Mouse (Mus musculus) limb, embryonic 14.5 days (tissue): ENCODE results near the gene Ccdc158. TPM values are rescaled to one million over a fixed set of nuclear protein-coding genes. Genes with fewer than 3 reads are reported as not detected.

ENCODE experiments used
- ATAC-seq: fragments of 200-750 bp; cut with Nextera tagmentation; 2 replicates; pipeline ENCODE4 v1.8.0; 2017; ENCODE audit warnings: low read depth, moderate number of reproducible peaks, moderate TSS enrichment; ENCODE audit not compliant: low FRiP score
- DNase-seq: peaks from one replicate; pipeline ENCODE4 v3.0.0-alpha.2; 2015; ENCODE audit warnings: low spot score
- H3K27ac ChIP-seq: fragments of 300-500 bp; sonication (generic); replicated peaks from 2 replicates; pipeline ENCODE4 v1.5.1; 2014; ENCODE audit warnings: low read depth, mild to moderate bottlenecking, low read length, moderate library complexity, mixed read lengths
- H3K27me3 ChIP-seq: fragments of 300-500 bp; sonication (generic); 2 replicates; pipeline ENCODE4 v1.6.1; 2014; ENCODE audit warnings: low read length, mixed read lengths; ENCODE audit not compliant: control insufficient read depth, insufficient read depth
- H3K36me3 ChIP-seq: fragments of 300-500 bp; sonication (generic); 2 replicates; pipeline ENCODE4 v1.6.1; 2014; ENCODE audit warnings: mild to moderate bottlenecking, low read length, moderate library complexity, mixed read lengths; ENCODE audit not compliant: control insufficient read depth, insufficient read depth
- H3K4me1 ChIP-seq: fragments of 300-500 bp; sonication (generic); 2 replicates; pipeline ENCODE4 v1.6.1; 2014; ENCODE audit warnings: antibody characterized with exemption, low read length, mixed read lengths; ENCODE audit not compliant: control insufficient read depth, insufficient read depth
- H3K4me2 ChIP-seq: fragments of 300-500 bp; sonication (generic); replicated peaks from 2 replicates; pipeline ENCODE4 v1.6.1; 2014; ENCODE audit warnings: low read depth, mild to moderate bottlenecking, low read length, moderate library complexity; ENCODE audit not compliant: severe bottlenecking
- H3K4me3 ChIP-seq: fragments of 300-500 bp; sonication (generic); replicated peaks from 2 replicates; pipeline ENCODE4 v1.5.1; 2014; ENCODE audit warnings: low read length
- H3K9ac ChIP-seq: fragments of 300-500 bp; sonication (generic); 2 replicates; pipeline ENCODE4 v1.6.1; 2014; ENCODE audit warnings: mild to moderate bottlenecking, low read depth, low read length, moderate library complexity; ENCODE audit not compliant: severe bottlenecking
- H3K9me3 ChIP-seq: fragments of 300-500 bp; sonication (generic); 2 replicates; pipeline ENCODE4 v1.6.1; 2016; ENCODE audit warnings: low read length; ENCODE audit not compliant: control insufficient read depth
- POLR2A ChIP-seq: fragments of 200-500 bp; IDR thresholded peaks from 2 replicates; pipeline ENCODE4 v1.8.0; 2012; ENCODE audit warnings: inconsistent platforms, mild to moderate bottlenecking, moderate library complexity, borderline replicate concordance; ENCODE audit not compliant: insufficient read depth, insufficient read length; ENCODE audit errors: extremely low read depth
- WGBS: fragments of 180-500 bp; shearing (Covaris S2); extraction: QIAGEN DNeasy Blood & Tissue Kit; methylation state at CpG from one replicate; pipeline ENCODE4 v1.1.7; 2014; 5-methylcytosine and 5-hydroxymethylcytosine counted together
- polyA plus RNA-seq, 2 experiments: library from polyadenylated mRNA; depleted of rRNA in 1 of 2; stranded (reverse) in 1 of 2; unstranded in 1 of 2; fragments of >200 nt; fragmentation: Nextera tagmentation in 1 of 2; extraction: Ambion mirVana in 1 of 2; gene quantifications; 2 replicates each; pipeline versions ENCODE4 v1.2.1 to v1.2.3; 2012 to 2014

The Ccdc158 gene
- polyA plus RNA-seq, 2 experiments = 1.5 to 2.0 TPM

DNA sequence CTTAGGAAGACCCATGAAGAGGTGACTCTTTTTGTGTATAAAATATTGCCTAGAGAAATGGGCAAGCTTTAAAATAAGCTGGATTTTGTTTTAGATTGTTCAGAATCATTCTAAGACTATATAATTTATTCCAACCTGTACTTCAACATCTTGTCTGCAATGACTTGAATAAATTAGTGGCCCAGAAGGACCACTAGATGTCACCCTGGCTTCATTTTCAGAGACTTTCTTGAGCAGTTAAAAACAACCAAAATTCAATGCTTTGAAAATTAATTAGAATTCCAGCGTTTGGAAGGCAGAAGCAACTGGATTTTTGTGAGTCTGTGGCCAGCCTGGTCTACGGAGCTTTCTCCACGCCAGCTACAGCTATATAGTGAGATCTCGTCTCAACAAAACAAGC, 4.4 kb upstream of the Ccdc158 start:
- no peaks in the 10 kb centered on the region for H3K27me3 ChIP-seq
- ATAC-seq (no peak), DNase-seq (peak; percentile 74)
- no peak overlapping the region for H3K4me2 ChIP-seq
- H3K4me3 ChIP-seq = no peak overlapping the region
- no peaks in the 10 kb centered on the region for H3K36me3 ChIP-seq
- TF ChIP-seq POLR2A = no peak
- 19% methylated on average over 4 of the region's 4 CpGs for WGBS
- no peaks in the 10 kb centered on the region for H3K9me3 ChIP-seq
- no peak overlapping the region for H3K9ac ChIP-seq
- H3K4me1 ChIP-seq = 0 out of 2 replicates have a peak, but pooled peaks cover 4% of the 10 kb centered on the region
- no peak overlapping the region for H3K27ac ChIP-seq

DNA sequence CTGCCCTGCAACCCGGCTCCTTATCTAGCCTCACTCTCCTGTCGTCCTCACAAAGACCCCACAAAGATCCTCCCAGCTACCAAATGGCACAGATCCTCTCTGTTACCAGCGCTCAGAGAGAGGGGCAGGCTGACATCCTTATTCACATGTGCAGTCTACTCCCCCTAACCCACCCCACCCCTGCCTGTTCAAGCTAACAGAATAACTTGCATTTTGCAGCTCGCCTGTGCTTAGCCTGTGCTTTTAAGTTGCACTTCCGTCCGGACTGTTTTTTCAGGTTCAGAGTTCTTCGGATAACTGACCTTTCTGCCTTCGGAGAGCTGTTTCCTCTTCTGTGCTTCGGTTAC, 476 bp upstream of the Ccdc158 start:
- WGBS = 0% methylated on average over 9 of the region's 9 CpGs
- ATAC-seq = no peak; the same call in 1 of the 2 replicates
- no peak for TF ChIP-seq POLR2A
- Histone ChIP-seq H3K4me3 (peak overlapping the region; percentile 42), H3K27ac (no peak overlapping the region), H3K36me3 (no peaks in the 10 kb centered on the region), H3K4me2 (peak overlapping the region; percentile 82), H3K9me3 (no peaks in the 10 kb centered on the region), H3K27me3 (no peaks in the 10 kb centered on the region), H3K4me1 (0 out of 2 replicates have a peak, but pooled peaks cover 4% of the 10 kb centered on the region), H3K9ac (peak overlapping the region; percentile 25; the same call in 1 of the 2 replicates)
- DNase-seq = no peak

DNA sequence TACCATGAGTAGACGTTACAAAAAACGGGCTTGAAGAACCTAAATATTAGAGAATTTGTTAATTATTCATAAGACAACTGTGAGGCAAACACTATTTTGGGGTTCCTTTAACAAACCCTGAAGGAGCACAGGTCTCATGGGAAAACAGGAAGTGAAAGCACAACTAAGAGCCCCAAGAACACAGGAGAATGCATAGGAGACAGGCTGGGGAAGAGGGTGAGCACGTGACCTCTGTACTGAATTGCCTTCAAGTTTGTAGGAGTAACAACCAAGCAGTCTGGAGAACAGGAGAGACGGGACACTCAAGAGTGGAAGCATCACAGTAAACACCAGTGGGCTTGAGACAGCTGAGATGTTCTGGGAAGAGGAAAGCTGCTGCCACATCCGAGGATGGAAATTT, 8.2 kb downstream of the Ccdc158 start:
- H3K4me2 ChIP-seq = no peak overlapping the region
- WGBS = 61% methylated on average over 5 of the region's 5 CpGs
- no peak for DNase-seq

GRCm38 (mm10) chr5:92664321-92664720, 10.8 kb downstream of the Ccdc158 start:
- no peaks in the 10 kb centered on the region for H3K36me3 ChIP-seq
- no peak overlapping the region for H3K9ac ChIP-seq
- no peaks in the 10 kb centered on the region for H3K4me1 ChIP-seq
- H3K9me3 ChIP-seq = no peaks in the 10 kb centered on the region
- no peak for TF ChIP-seq POLR2A
- DNase-seq = no peak
- no peak overlapping the region for H3K4me2 ChIP-seq
- H3K4me3 ChIP-seq = no peak overlapping the region
- H3K27ac ChIP-seq = no peak overlapping the region
- no peaks in the 10 kb centered on the region for H3K27me3 ChIP-seq
- 79% methylated on average over 2 of the region's 2 CpGs for WGBS
- ATAC-seq = no peak

More for the DNA sequence above, 8.2 kb downstream of the Ccdc158 start:
- Histone ChIP-seq H3K27me3 (no peaks in the 10 kb centered on the region), H3K36me3 (no peaks in the 10 kb centered on the region), H3K4me1 (no peaks in the 10 kb centered on the region), H3K9me3 (no peaks in the 10 kb centered on the region), H3K4me3 (no peak overlapping the region), H3K9ac (no peak overlapping the region), H3K27ac (no peak overlapping the region)
- no peak for ATAC-seq
- TF ChIP-seq POLR2A = no peak

DNA sequence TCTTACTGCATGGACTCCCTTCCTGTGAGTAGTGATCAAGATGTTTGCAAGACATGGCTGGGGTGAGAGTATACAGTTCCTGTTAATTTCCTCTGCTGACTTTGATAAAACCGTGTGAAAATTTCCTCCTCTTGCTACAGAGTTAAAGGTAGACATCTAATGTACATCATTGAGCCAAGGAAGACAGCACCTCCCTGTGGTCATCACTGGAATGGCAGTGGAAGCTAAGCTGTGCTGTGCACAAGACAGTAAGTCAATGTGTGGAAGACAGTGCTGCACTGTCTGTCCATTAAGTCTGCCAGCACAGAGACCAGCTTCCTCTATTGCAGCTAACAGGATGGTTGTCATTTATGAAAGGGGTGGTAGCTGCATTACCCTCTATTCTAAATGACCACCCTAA, 18.8 kb downstream of the Ccdc158 start:
- ATAC-seq (no peak), DNase-seq (peak; percentile 63)
- H3K36me3 ChIP-seq = no peaks in the 10 kb centered on the region
- H3K9me3 ChIP-seq = no peaks in the 10 kb centered on the region
- H3K4me1 ChIP-seq = no peaks in the 10 kb centered on the region
- H3K27me3 ChIP-seq = no peaks in the 10 kb centered on the region
- TF ChIP-seq POLR2A = no peak
- 3% methylated on average over 1 of the region's 1 CpGs for WGBS
- H3K4me3 ChIP-seq = no peak overlapping the region
- H3K4me2 ChIP-seq = no peak overlapping the region
- no peak overlapping the region for H3K27ac ChIP-seq
- H3K9ac ChIP-seq = no peak overlapping the region

DNA sequence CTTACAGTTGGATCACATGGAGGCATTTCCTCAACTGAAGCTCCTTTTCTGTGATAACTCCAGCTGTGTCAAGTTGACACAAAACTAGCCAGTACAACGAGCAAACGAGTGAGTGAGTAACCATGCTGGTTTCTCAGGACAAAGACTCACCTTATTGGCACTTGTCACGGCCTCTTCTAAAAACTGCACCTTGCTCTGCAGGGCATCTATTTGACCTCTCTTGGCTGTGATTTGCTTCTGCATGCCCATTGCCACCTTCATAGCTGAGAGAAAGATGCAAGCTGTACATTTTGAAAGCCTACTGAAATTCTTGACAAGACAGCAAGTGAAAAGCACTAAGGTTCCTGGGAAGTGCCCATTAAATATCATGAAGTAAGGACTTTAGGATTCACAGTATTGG, 34.2 kb downstream of the Ccdc158 start:
- TF ChIP-seq POLR2A = no peak
- 87% methylated on average over 3 of the region's 3 CpGs for WGBS
- no peak overlapping the region for H3K4me2 ChIP-seq
- DNase-seq (no peak), ATAC-seq (no peak)
- no peaks in the 10 kb centered on the region for H3K36me3 ChIP-seq
- H3K27ac ChIP-seq = no peak overlapping the region
- no peaks in the 10 kb centered on the region for H3K27me3 ChIP-seq
- no peaks in the 10 kb centered on the region for H3K9me3 ChIP-seq
- no peak overlapping the region for H3K9ac ChIP-seq
- H3K4me3 ChIP-seq = no peak overlapping the region
- no peaks in the 10 kb centered on the region for H3K4me1 ChIP-seq
